Mouse (Mus musculus): ENCODE results near the gene Gemin5. TPM values are rescaled to one million over a fixed set of nuclear protein-coding genes. Genes with fewer than 3 reads are reported as not detected.

Gemin5 gene
- total RNA-seq, 2 experiments from 2014 or later = 8.7 to 10.0 TPM

- DNase-seq = peak; percentile 96 to 98
Observed at GRCm38 (mm10) chr11:58171459-58172091, 3.2 kb upstream of the Gemin5 start, which contains the start of gene Mrpl22. Mrpl22 (plus strand) TSS chr11:58171661.

GRCm38 (mm10) chr11:58169666-58170065 is 1.3 kb upstream of the Gemin5 start:
- DNase-seq = no peak

GRCm38 (mm10) chr11:58167822-58168166 is 545 bp downstream of the Gemin5 start:
- no peak for DNase-seq

- no peak for DNase-seq
Observed at GRCm38 (mm10) chr11:58165072-58165471, 3.3 kb downstream of the Gemin5 start.

GRCm38 (mm10) chr11:58156871-58157270 is 11.5 kb downstream of the Gemin5 start:
- DNase-seq = no peak

DNA sequence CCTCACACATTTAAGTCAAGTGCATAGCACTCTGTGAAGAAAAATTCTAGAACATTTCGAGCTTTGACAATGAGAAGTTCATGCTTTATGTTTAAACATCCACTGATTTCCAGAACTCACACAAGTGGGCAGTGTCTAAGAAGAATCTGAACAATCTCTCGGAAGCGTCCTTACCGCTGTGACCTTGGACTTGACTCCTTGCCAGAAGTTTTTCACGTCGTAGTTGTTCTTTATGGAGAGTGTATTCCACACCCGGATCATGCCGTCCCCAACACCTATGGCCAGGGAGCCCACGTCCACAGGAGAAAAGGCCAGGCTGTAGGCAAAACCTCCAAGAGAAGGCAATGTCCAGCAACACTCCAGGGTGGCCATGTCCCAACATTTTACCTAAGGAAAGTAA is 12.9 kb downstream of the Gemin5 start:
- no peak for DNase-seq

DNA sequence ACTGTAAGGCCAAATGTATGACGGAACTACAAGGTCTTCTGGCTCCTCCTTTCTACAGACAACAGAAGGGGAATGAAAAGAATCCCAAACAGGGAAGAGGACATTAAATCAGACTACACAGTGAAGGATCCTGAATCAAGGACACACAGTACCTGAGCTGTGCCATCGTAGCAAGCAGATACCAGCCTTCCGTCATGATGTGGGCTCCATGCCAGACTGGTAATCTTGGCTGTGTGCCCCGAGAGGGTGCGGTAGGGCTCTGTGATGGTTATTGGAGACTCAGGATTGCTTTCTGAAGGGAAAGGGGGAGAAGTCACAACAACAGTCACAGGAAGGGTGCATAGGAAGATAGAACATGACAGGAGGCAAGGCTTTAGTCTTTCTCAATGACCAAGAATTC is 22.1 kb downstream of the Gemin5 start:
- DNase-seq = peak in 1 of 2 experiments; percentile 34

- no peak for DNase-seq
Observed at GRCm38 (mm10) chr11:58143704-58144426, 24.5 kb downstream of the Gemin5 start.

GRCm38 (mm10) chr11:58139466-58139865 is 28.9 kb downstream of the Gemin5 start:
- DNase-seq = no peak

GRCm38 (mm10) chr11:58138821-58139220 is 29.5 kb downstream of the Gemin5 start:
- DNase-seq = no peak

DNA sequence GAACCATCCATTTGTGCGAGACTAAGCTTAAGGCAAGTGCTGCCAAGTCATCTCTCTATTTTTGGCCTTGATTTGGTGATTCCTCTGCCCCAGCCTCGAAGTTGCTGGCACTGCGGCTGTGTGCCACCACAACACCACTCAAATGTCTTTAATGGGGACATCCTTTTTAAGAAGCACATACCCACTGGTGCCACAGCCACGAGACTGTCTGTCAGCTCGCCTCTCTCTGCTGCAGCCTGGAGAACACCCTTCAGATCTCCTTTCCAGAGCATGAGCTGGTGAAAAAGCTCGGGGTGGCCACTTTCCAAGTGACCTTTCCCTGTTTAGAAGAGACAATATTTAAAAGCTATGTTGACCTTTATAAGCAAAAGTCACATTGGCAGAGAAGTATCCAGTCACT is 31.7 kb downstream of the Gemin5 start:
- no peak for DNase-seq

- DNase-seq = no peak
Observed at GRCm38 (mm10) chr11:58135296-58135695, 33.0 kb downstream of the Gemin5 start.

GRCm38 (mm10) chr11:58134869-58135268 is 33.5 kb downstream of the Gemin5 start:
- DNase-seq = no peak

DNA sequence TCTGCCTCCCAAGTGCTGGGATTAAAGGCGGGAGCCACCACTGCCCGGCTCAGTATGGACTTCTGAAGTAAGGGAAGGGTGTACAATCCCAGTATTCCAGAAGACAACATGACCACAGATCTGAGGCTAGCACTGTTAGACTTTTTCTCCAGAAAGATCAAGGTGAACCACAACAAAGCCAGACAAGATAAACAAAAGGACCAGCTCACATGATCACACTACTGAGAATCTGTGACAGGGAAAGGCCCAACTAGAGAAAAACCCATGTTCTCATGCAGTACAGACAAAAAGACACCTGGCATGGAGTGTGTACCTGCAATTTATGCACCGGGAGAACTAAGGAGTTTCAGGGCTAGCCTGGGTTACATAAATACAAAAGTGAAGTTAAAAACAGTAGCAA is 36.3 kb downstream of the Gemin5 start:
- DNase-seq = no peak

GRCm38 (mm10) chr11:58129302-58129843 is 39.0 kb downstream of the Gemin5 start:
- no peak for DNase-seq

GRCm38 (mm10) chr11:58127544-58127943 is 40.8 kb downstream of the Gemin5 start:
- no peak for DNase-seq

- DNase-seq = peak; percentile 76 to 85
Observed at GRCm38 (mm10) chr11:58126397-58127160, 41.8 kb downstream of the Gemin5 start.

DNA sequence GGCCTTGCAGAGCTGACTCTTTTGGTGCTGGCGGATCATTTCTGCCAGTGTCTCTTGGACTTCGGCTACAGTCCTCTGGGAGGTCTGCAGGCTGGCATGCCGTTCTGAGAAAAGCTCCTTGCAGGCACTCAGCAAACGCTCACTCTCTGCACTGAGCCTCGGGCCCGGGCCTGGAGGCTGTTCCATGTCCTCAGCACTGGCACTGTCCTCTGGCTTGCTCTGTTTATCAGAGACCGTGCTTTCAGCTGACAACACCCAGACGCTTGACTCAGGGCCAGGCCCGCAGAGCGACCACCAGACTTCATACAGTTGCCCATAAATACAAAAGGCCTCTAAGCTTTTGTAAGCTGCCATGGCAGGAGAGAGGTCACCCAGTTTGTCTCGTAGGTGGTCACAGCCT is 43.3 kb downstream of the Gemin5 start:
- no peak for DNase-seq

- DNase-seq = no peak
Observed at GRCm38 (mm10) chr11:58123711-58124110, 44.6 kb downstream of the Gemin5 start.

DNA sequence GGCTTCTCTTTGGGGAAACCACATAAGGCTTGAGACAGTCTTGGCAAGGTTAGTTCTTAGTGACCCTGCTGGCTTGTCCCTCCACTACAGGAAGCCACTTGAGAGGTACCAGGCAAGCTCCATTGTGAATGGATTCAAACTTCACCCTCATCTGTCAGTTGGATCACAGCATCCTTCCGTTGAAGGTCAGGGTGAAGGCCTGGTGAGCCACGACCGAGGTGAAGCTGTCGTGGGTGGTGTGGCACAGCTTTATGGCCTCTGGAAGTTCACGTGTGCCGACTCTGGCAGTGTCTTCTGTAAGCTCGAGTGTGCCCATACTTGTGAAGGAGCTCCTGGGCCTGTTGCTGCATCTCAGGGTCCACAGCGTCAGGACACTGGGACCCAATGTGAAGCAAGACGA is 47.0 kb downstream of the Gemin5 start:
- DNase-seq = no peak

DNA sequence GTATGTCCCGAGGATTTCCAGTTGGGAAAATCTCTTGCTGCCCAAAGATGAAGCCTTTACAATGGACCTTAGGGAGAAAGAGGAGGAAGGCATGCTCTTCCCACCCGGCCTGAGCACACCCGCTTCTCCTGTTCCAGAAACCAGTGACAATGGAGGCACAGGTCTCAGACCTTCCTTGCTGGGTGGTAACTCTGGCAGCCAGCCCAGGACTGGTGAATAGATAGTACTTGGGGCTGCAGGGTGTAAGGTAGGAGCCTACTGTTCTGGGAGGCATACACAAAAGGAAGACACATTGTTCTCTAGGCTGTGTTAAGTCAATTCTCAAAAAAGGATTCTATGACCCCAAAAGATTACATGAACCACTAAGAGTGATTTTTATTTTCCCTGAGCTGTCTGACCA is 47.7 kb downstream of the Gemin5 start:
- DNase-seq = no peak

DNA sequence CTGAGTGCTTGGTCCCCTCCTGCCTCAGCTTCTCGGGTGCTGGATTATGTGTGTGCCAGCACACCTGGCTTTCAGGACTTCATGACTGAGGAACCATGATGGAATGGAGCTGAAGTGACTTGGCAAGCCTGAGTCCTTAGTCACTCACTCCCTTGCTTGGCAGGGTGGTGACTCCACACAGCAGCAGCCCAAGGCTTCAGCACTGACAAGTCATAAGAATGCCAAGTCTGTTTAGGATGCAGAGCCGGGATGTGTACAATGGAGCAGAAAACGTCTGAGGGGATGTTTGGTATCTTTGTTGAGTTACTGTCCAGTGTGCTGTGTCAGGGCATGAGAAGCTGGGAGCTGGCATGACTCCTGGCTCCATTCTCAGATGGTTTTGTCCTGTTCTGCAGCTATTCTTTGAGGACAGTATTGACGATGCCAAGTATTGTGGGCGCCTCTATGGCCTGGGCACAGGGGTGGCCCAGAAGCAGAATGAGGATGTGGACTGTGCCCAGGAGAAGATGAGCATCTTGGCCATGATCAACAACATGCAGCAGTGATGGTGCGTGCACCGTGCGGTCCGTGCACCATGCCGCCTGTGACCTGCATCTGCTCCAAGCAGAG is 51.2 kb downstream of the Gemin5 start:
- DNase-seq = no peak

DNA sequence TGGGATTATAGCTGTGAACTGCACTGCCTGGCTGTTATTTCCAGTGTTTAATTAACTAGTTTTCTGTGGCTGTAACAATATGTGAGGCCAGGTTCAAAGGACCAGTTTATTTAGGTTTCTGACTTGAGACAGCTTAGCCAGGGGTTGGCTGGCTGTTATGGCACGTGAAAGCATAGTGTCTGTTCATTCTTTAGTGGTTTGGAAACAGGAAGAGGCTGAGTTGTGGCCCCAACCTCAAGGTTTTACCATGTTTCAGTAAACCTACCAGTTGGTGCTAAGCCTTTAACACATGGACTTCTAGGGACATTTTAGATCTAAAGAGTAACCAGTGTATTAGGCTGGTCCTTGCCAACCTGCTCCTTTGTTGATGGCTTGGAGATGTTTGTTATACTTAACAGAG is 51.8 kb downstream of the Gemin5 start:
- no peak for DNase-seq

Measured in heart, adult 18-20 months (tissue).